Mouse (Mus musculus): Measurements from ENCODE around the gene Polrmt.
"Not testable (repeated sequence)": the region's sequence is repeated elsewhere in the genome, so short reads cannot be mapped to it uniquely, and the experiment has no call there.

Gene Polrmt

GRCm38 (mm10) chr10:79774486-79775279 lies 28.3 kb upstream of the Polrmt start:
- peak in 1 of 2 experiments; percentile 26 for DNase-seq (ENCODE audit: low spot score in 2 of 2)

- no peak for DNase-seq (ENCODE audit: low spot score in 2 of 2)
Observed at GRCm38 (mm10) chr10:79773208-79773607, 26.8 kb upstream of the Polrmt start.

- DNase-seq (ENCODE audit: low spot score in 2 of 2) = no peak
Observed at GRCm38 (mm10) chr10:79772320-79772719, 25.9 kb upstream of the Polrmt start.

- DNase-seq (ENCODE audit: low spot score in 2 of 2) = no peak
Observed at GRCm38 (mm10) chr10:79769329-79769728, 22.9 kb upstream of the Polrmt start.

- DNase-seq (ENCODE audit: low spot score in 2 of 2) = peak; percentile 83 to 84
Observed at GRCm38 (mm10) chr10:79768400-79768799, 22.0 kb upstream of the Polrmt start.

GRCm38 (mm10) chr10:79767372-79768244 lies 21.2 kb upstream of the Polrmt start:
- peak; percentile 98 to 99 for DNase-seq (ENCODE audit: low spot score in 2 of 2)

GRCm38 (mm10) chr10:79766508-79767325 lies 20.3 kb upstream of the Polrmt start, which contains the start of gene Rnf126:
Rnf126 (minus strand) TSS chr10:79766952.
- DNase-seq (ENCODE audit: low spot score in 2 of 2) = peak; percentile 98 to 99

- peak in 1 of 2 experiments; percentile 35 for DNase-seq (ENCODE audit: low spot score in 2 of 2)
Observed at GRCm38 (mm10) chr10:79766001-79766507, 19.7 kb upstream of the Polrmt start.

GRCm38 (mm10) chr10:79765228-79765745 lies 18.9 kb upstream of the Polrmt start:
- DNase-seq (ENCODE audit: low spot score in 2 of 2) = peak in 1 of 2 experiments; percentile 24

GRCm38 (mm10) chr10:79764234-79764633 lies 17.9 kb upstream of the Polrmt start:
- DNase-seq (ENCODE audit: low spot score in 2 of 2) = no peak

GRCm38 (mm10) chr10:79762875-79763274 lies 16.5 kb upstream of the Polrmt start:
- DNase-seq (ENCODE audit: low spot score in 2 of 2) = no peak

GRCm38 (mm10) chr10:79760603-79761143 lies 14.3 kb upstream of the Polrmt start:
- no peak for DNase-seq (ENCODE audit: low spot score in 2 of 2)

- DNase-seq (ENCODE audit: low spot score in 2 of 2) = not testable (repeated sequence)
Observed at GRCm38 (mm10) chr10:79759675-79760074, 13.3 kb upstream of the Polrmt start.

GRCm38 (mm10) chr10:79756660-79757059 lies 10.3 kb upstream of the Polrmt start:
- no peak for DNase-seq (ENCODE audit: low spot score in 2 of 2)

- DNase-seq (ENCODE audit: low spot score in 2 of 2) = no peak
Observed at GRCm38 (mm10) chr10:79755854-79756253, 9.5 kb upstream of the Polrmt start.

GRCm38 (mm10) chr10:79754856-79755516 lies 8.6 kb upstream of the Polrmt start, which contains the start of gene Fgf22:
Fgf22 (plus strand) TSS chr10:79755076.
- peak; percentile 78 to 80 for DNase-seq (ENCODE audit: low spot score in 2 of 2)

GRCm38 (mm10) chr10:79748496-79748895 lies 2.1 kb upstream of the Polrmt start:
- DNase-seq (ENCODE audit: low spot score in 2 of 2) = no peak

GRCm38 (mm10) chr10:79746774-79747151 lies 382 bp upstream of the Polrmt start:
- DNase-seq (ENCODE audit: low spot score in 2 of 2) = no peak

GRCm38 (mm10) chr10:79745411-79745810 lies 970 bp downstream of the Polrmt start:
- no peak for DNase-seq (ENCODE audit: low spot score in 2 of 2)

GRCm38 (mm10) chr10:79743650-79744365 lies 2.6 kb downstream of the Polrmt start:
- no peak for DNase-seq (ENCODE audit: low spot score in 2 of 2)

Data from right cerebral cortex, postnatal 10 days (tissue).